Mouse (Mus musculus): Measurements from ENCODE around the gene Tle4.
"Not testable (repeated sequence)": the region's sequence is repeated elsewhere in the genome, so short reads cannot be mapped to it uniquely, and the experiment has no call there.

Gene Tle4

GRCm38 (mm10) chr19:14597917-14598689, at the start of gene Tle4:
Tle4 (minus strand) TSS chr19:14598051.
- in situ Hi-C loops (cut with MboI; ENCODE audit: low sequenced_read_pairs), result no loop called here

GRCm38 (mm10) chr19:14645666-14646065, 47.8 kb upstream of the Tle4 start:
- in situ Hi-C loops (cut with MboI; ENCODE audit: low sequenced_read_pairs), result no loop called here

- in situ Hi-C loops (cut with MboI; ENCODE audit: low sequenced_read_pairs), result no loop called here
Measured at GRCm38 (mm10) chr19:14644756-14645155, 46.9 kb upstream of the Tle4 start.

GRCm38 (mm10) chr19:14643091-14643490, 45.2 kb upstream of the Tle4 start:
- in situ Hi-C loops (cut with MboI; ENCODE audit: low sequenced_read_pairs), result not testable (repeated sequence)

- in situ Hi-C loops (cut with MboI; ENCODE audit: low sequenced_read_pairs), result no loop called here
Measured at GRCm38 (mm10) chr19:14642663-14643062, 44.8 kb upstream of the Tle4 start.

GRCm38 (mm10) chr19:14635213-14635928, 37.5 kb upstream of the Tle4 start:
- in situ Hi-C loops (cut with MboI; ENCODE audit: low sequenced_read_pairs), result no loop called here

- in situ Hi-C loops (cut with MboI; ENCODE audit: low sequenced_read_pairs), result no loop called here
Measured at GRCm38 (mm10) chr19:14623355-14623754, 25.5 kb upstream of the Tle4 start.

GRCm38 (mm10) chr19:14620534-14620933, 22.7 kb upstream of the Tle4 start:
- in situ Hi-C loops (cut with MboI; ENCODE audit: low sequenced_read_pairs), result no loop called here

- in situ Hi-C loops (cut with MboI; ENCODE audit: low sequenced_read_pairs), result no loop called here
Measured at GRCm38 (mm10) chr19:14619814-14620213, 22.0 kb upstream of the Tle4 start.

- in situ Hi-C loops (cut with MboI; ENCODE audit: low sequenced_read_pairs), result no loop called here
Measured at GRCm38 (mm10) chr19:14614816-14615215, 17.0 kb upstream of the Tle4 start.

GRCm38 (mm10) chr19:14610542-14611317, 12.9 kb upstream of the Tle4 start:
- in situ Hi-C loops (cut with MboI; ENCODE audit: low sequenced_read_pairs), result no loop called here

- in situ Hi-C loops (cut with MboI; ENCODE audit: low sequenced_read_pairs), result no loop called here
Measured at GRCm38 (mm10) chr19:14600841-14601240, 3.0 kb upstream of the Tle4 start.

GRCm38 (mm10) chr19:14600354-14600753, 2.5 kb upstream of the Tle4 start:
- in situ Hi-C loops (cut with MboI; ENCODE audit: low sequenced_read_pairs), result no loop called here

GRCm38 (mm10) chr19:14599851-14600251, 2.0 kb upstream of the Tle4 start:
- in situ Hi-C loops (cut with MboI; ENCODE audit: low sequenced_read_pairs), result no loop called here

- in situ Hi-C loops (cut with MboI; ENCODE audit: low sequenced_read_pairs), result no loop called here
Measured at GRCm38 (mm10) chr19:14598690-14599288, 938 bp upstream of the Tle4 start.

GRCm38 (mm10) chr19:14596941-14597916, 622 bp downstream of the Tle4 start:
- in situ Hi-C loops (cut with MboI; ENCODE audit: low sequenced_read_pairs), result no loop called here

GRCm38 (mm10) chr19:14596358-14596940, 1.4 kb downstream of the Tle4 start:
- in situ Hi-C loops (cut with MboI; ENCODE audit: low sequenced_read_pairs), result no loop called here

GRCm38 (mm10) chr19:14595390-14595997, 2.4 kb downstream of the Tle4 start:
- in situ Hi-C loops (cut with MboI; ENCODE audit: low sequenced_read_pairs), result no loop called here

- in situ Hi-C loops (cut with MboI; ENCODE audit: low sequenced_read_pairs), result no loop called here
Measured at GRCm38 (mm10) chr19:14594537-14594936, 3.3 kb downstream of the Tle4 start.

Data from CH12F3 (cell line).